Mouse (Mus musculus): ENCODE results near the gene Ppp3ca. TPM values are rescaled to one million over a fixed set of nuclear protein-coding genes. Genes with fewer than 3 reads are reported as not detected.

Ppp3ca gene
- total and polyA plus RNA-seq, 2 experiments from 2014 or later = 159 to 184 TPM

GRCm38 (mm10) chr3:136745456-136745855, 75.5 kb downstream of the Ppp3ca start:
- no peak for TF ChIP-seq CTCF (IDR thresholded peaks at IDR 0.05)
- no peaks in the 10 kb centered on the region for H3K27me3 ChIP-seq (ENCODE audit: insufficient read depth, low read length)

GRCm38 (mm10) chr3:136748761-136749476, 79.0 kb downstream of the Ppp3ca start:
- Histone ChIP-seq H3K27me3 (ENCODE audit: insufficient read depth, low read length) (no peaks in the 10 kb centered on the region), H3K9ac (replicated peaks; ENCODE audit: low read length, poor library complexity, severe bottlenecking) (no peak overlapping the region), H3K4me1 (ENCODE audit: insufficient read depth, low read length) (0 out of 2 replicates have a peak, but pooled peaks cover 5% of the 10 kb centered on the region), H3K27ac (ENCODE audit: low read depth, low read length) (no peak overlapping the region), H3K4me2 (ENCODE audit: low read depth, low read length, poor library complexity, severe bottlenecking) (no peak overlapping the region), H3K36me3 (ENCODE audit: insufficient read depth, low read length) (no peaks in the 10 kb centered on the region), H3K4me3 (ENCODE audit: low read depth, low read length) (no peak overlapping the region), H3K9me3 (ENCODE audit: low read length) (no peaks in the 10 kb centered on the region)
- TF ChIP-seq CTCF (IDR thresholded peaks at IDR 0.05) = no peak
- no peak for DNase-seq (ENCODE audit: low spot score)
- no peak for ATAC-seq (ENCODE audit: low FRiP score)
- WGBS = 73% methylated on average over 6 of the region's 6 CpGs

More at GRCm38 (mm10) chr3:136745456-136745855, 75.5 kb downstream of the Ppp3ca start:
- H3K9ac ChIP-seq (replicated peaks; ENCODE audit: low read length, poor library complexity, severe bottlenecking) = no peak overlapping the region
- DNase-seq (ENCODE audit: low spot score) (no peak), ATAC-seq (ENCODE audit: low FRiP score) (no peak)
- no peak overlapping the region for H3K27ac ChIP-seq (ENCODE audit: low read depth, low read length)
- H3K9me3 ChIP-seq (ENCODE audit: low read length) = no peaks in the 10 kb centered on the region
- H3K4me2 ChIP-seq (ENCODE audit: low read depth, low read length, poor library complexity, severe bottlenecking) = no peak overlapping the region
- no peak overlapping the region for H3K4me3 ChIP-seq (ENCODE audit: low read depth, low read length)
- 72% methylated on average over 7 of the region's 7 CpGs for WGBS
- peaks cover 11% of the 10 kb centered on the region; the same call in 1 of the 2 replicates for H3K4me1 ChIP-seq (ENCODE audit: insufficient read depth, low read length)
- H3K36me3 ChIP-seq (ENCODE audit: insufficient read depth, low read length) = no peaks in the 10 kb centered on the region

- Histone ChIP-seq H3K4me3 (ENCODE audit: low read depth, low read length) (no peak overlapping the region), H3K9ac (replicated peaks; ENCODE audit: low read length, poor library complexity, severe bottlenecking) (no peak overlapping the region), H3K27me3 (ENCODE audit: insufficient read depth, low read length) (no peaks in the 10 kb centered on the region), H3K4me1 (ENCODE audit: insufficient read depth, low read length) (0 out of 2 replicates have a peak, but pooled peaks cover 3% of the 10 kb centered on the region), H3K36me3 (ENCODE audit: insufficient read depth, low read length) (no peaks in the 10 kb centered on the region), H3K4me2 (ENCODE audit: low read depth, low read length, poor library complexity, severe bottlenecking) (no peak overlapping the region), H3K27ac (ENCODE audit: low read depth, low read length) (no peak overlapping the region), H3K9me3 (ENCODE audit: low read length) (no peaks in the 10 kb centered on the region)
- no peak for DNase-seq (ENCODE audit: low spot score)
- ATAC-seq (ENCODE audit: low FRiP score) = no peak
- TF ChIP-seq CTCF (IDR thresholded peaks at IDR 0.05) = no peak
Observed at GRCm38 (mm10) chr3:136749477-136749797, 79.5 kb downstream of the Ppp3ca start.

- WGBS = 34% methylated on average over 2 of the region's 2 CpGs
- H3K9me3 ChIP-seq (ENCODE audit: low read length) = no peaks in the 10 kb centered on the region
- no peak overlapping the region for H3K4me2 ChIP-seq (ENCODE audit: low read depth, low read length, poor library complexity, severe bottlenecking)
- no peak for DNase-seq (ENCODE audit: low spot score)
- no peaks in the 10 kb centered on the region for H3K36me3 ChIP-seq (ENCODE audit: insufficient read depth, low read length)
- H3K27ac ChIP-seq (ENCODE audit: low read depth, low read length) = no peak overlapping the region
- H3K27me3 ChIP-seq (ENCODE audit: insufficient read depth, low read length) = no peaks in the 10 kb centered on the region
- H3K4me1 ChIP-seq (ENCODE audit: insufficient read depth, low read length) = no peaks in the 10 kb centered on the region
- H3K9ac ChIP-seq (replicated peaks; ENCODE audit: low read length, poor library complexity, severe bottlenecking) = no peak overlapping the region
- no peak overlapping the region for H3K4me3 ChIP-seq (ENCODE audit: low read depth, low read length)
- no peak for TF ChIP-seq CTCF (IDR thresholded peaks at IDR 0.05)
- no peak; the same call in 1 of the 2 replicates for ATAC-seq (ENCODE audit: low FRiP score)
Observed at GRCm38 (mm10) chr3:136749951-136750350, 80.0 kb downstream of the Ppp3ca start.

- Histone ChIP-seq H3K27ac (ENCODE audit: low read depth, low read length) (no peak overlapping the region), H3K9me3 (ENCODE audit: low read length) (no peaks in the 10 kb centered on the region), H3K9ac (replicated peaks; ENCODE audit: low read length, poor library complexity, severe bottlenecking) (no peak overlapping the region), H3K36me3 (ENCODE audit: insufficient read depth, low read length) (no peaks in the 10 kb centered on the region), H3K4me3 (ENCODE audit: low read depth, low read length) (no peak overlapping the region), H3K27me3 (ENCODE audit: insufficient read depth, low read length) (no peaks in the 10 kb centered on the region), H3K4me1 (ENCODE audit: insufficient read depth, low read length) (no peaks in the 10 kb centered on the region), H3K4me2 (ENCODE audit: low read depth, low read length, poor library complexity, severe bottlenecking) (no peak overlapping the region)
- ATAC-seq (ENCODE audit: low FRiP score) (no peak), DNase-seq (ENCODE audit: low spot score) (no peak)
- TF ChIP-seq CTCF (IDR thresholded peaks at IDR 0.05) = no peak
- WGBS = 33% methylated on average over 5 of the region's 5 CpGs
Observed at GRCm38 (mm10) chr3:136752126-136752716, 82.3 kb downstream of the Ppp3ca start.

GRCm38 (mm10) chr3:136756137-136756536, 86.2 kb downstream of the Ppp3ca start:
- DNase-seq (ENCODE audit: low spot score) (no peak), ATAC-seq (ENCODE audit: low FRiP score) (no peak)
- Histone ChIP-seq H3K9me3 (ENCODE audit: low read length) (no peaks in the 10 kb centered on the region), H3K4me2 (ENCODE audit: low read depth, low read length, poor library complexity, severe bottlenecking) (no peak overlapping the region), H3K36me3 (ENCODE audit: insufficient read depth, low read length) (no peaks in the 10 kb centered on the region), H3K4me1 (ENCODE audit: insufficient read depth, low read length) (no peaks in the 10 kb centered on the region), H3K27me3 (ENCODE audit: insufficient read depth, low read length) (no peaks in the 10 kb centered on the region), H3K27ac (ENCODE audit: low read depth, low read length) (no peak overlapping the region), H3K9ac (replicated peaks; ENCODE audit: low read length, poor library complexity, severe bottlenecking) (no peak overlapping the region), H3K4me3 (ENCODE audit: low read depth, low read length) (no peak overlapping the region)
- 89% methylated on average over 6 of the region's 6 CpGs for WGBS
- TF ChIP-seq CTCF (IDR thresholded peaks at IDR 0.05) = no peak

Measured in midbrain, postnatal 0 days (tissue).